ENCODE assay signal across 31 mouse cellular contexts in genomic region chr3:76679853-76680545, GRCm38 (mm10).
A peak's percentile ranks its signal among the peaks of the same experiment; 100 is the strongest.
DNase-seq lines count a peak whose midpoint lies in the region; ATAC-seq and TF ChIP-seq lines count a peak whose summit lies in the region.
"Had no signal": no experiment of that assay in that cellular context is flagged by ENCODE, and none has a peak within 500 bp of the region (broad histone marks: within the 10 kb centered on the region; RNA-seq: fewer than 3 reads in every experiment).

No protein-coding gene starts in this region.

- H3K9me3 ChIP-seq in heart, embryonic 10.5 days: no peaks in the 10 kb centered on the region
- H3K9me3 ChIP-seq in midbrain, embryonic 16.5 days (replicated peaks; ENCODE audit: control insufficient read depth, low read length, poor library complexity, severe bottlenecking): no peaks in the 10 kb centered on the region
- H3K9me3 ChIP-seq in midbrain, embryonic 10.5 days (replicated peaks): no peaks in the 10 kb centered on the region
- H3K9me3 ChIP-seq: embryonic facial prominence, embryonic 13.5 days; hindbrain, embryonic 15.5 days; intestine, embryonic 15.5 days; limb, embryonic 10.5 days; limb, embryonic 15.5 days; liver, embryonic 13.5 days; megakaryocyte, embryonic 14.5 days had no signal

- 76% methylated on average over 5 of the region's 5 CpGs for WGBS in heart, embryonic 10.5 days
- 75% methylated on average over 5 of the region's 5 CpGs for WGBS in midbrain, embryonic 16.5 days
- WGBS in midbrain, embryonic 10.5 days: 86% methylated on average over 5 of the region's 5 CpGs

- intact Hi-C loops in heart, postnatal 10 days (cut with DNase I): no loop called here

- TF ChIP-seq POLR2A in brain, embryonic 14.5 days (IDR thresholded peaks at IDR 0.05; ENCODE audit: borderline replicate concordance, extremely low read depth, insufficient read depth, insufficient read length, poor library complexity, severe bottlenecking): no peak

- H3K4me1 ChIP-seq in heart, embryonic 10.5 days: no peaks in the 10 kb centered on the region
- H3K4me1 ChIP-seq in midbrain, embryonic 16.5 days (ENCODE audit: control insufficient read depth, insufficient read depth, low read length): no peaks in the 10 kb centered on the region
- H3K4me1 ChIP-seq in midbrain, embryonic 10.5 days: no peaks in the 10 kb centered on the region
- H3K4me1 ChIP-seq: embryonic facial prominence, embryonic 13.5 days; hindbrain, embryonic 15.5 days; intestine, embryonic 15.5 days; limb, embryonic 10.5 days; limb, embryonic 15.5 days; liver, embryonic 13.5 days; megakaryocyte, embryonic 14.5 days had no signal

- TF ChIP-seq CTCF in brain, embryonic 14.5 days (IDR thresholded peaks at IDR 0.05; ENCODE audit: borderline replicate concordance, extremely low read depth, insufficient read depth, insufficient read length): no peak

- H3K27ac ChIP-seq in heart, embryonic 10.5 days: no peak overlapping the region
- no peak overlapping the region for H3K27ac ChIP-seq in midbrain, embryonic 16.5 days (ENCODE audit: low read length)
- no peak overlapping the region for H3K27ac ChIP-seq in midbrain, embryonic 10.5 days (replicated peaks)
- H3K27ac ChIP-seq: embryonic facial prominence, embryonic 13.5 days; hindbrain, embryonic 15.5 days; intestine, embryonic 15.5 days; limb, embryonic 10.5 days; limb, embryonic 15.5 days; liver, embryonic 13.5 days had no signal

- no peaks in the 10 kb centered on the region for H3K27me3 ChIP-seq in heart, embryonic 10.5 days (ENCODE audit: insufficient read depth, poor library complexity, severe bottlenecking)
- H3K27me3 ChIP-seq in midbrain, embryonic 16.5 days (ENCODE audit: control insufficient read depth, insufficient read depth, low read depth, low read length): no peaks in the 10 kb centered on the region
- H3K27me3 ChIP-seq in midbrain, embryonic 10.5 days (ENCODE audit: low read depth, poor library complexity, severe bottlenecking): no peaks in the 10 kb centered on the region
- H3K27me3 ChIP-seq: embryonic facial prominence, embryonic 13.5 days; hindbrain, embryonic 15.5 days; intestine, embryonic 15.5 days; limb, embryonic 15.5 days; liver, embryonic 13.5 days; megakaryocyte, embryonic 14.5 days had no signal

- H3K4me2 ChIP-seq in midbrain, embryonic 16.5 days (ENCODE audit: low read length): no peak overlapping the region
- H3K4me2 ChIP-seq: embryonic facial prominence, embryonic 13.5 days; heart, embryonic 11.5 days; hindbrain, embryonic 15.5 days; intestine, embryonic 15.5 days; limb, embryonic 15.5 days; liver, embryonic 13.5 days had no signal

- no peaks in the 10 kb centered on the region for H3K36me3 ChIP-seq in heart, embryonic 10.5 days
- no peaks in the 10 kb centered on the region for H3K36me3 ChIP-seq in midbrain, embryonic 16.5 days (ENCODE audit: control insufficient read depth, insufficient read depth, low read length)
- H3K36me3 ChIP-seq in midbrain, embryonic 10.5 days: no peaks in the 10 kb centered on the region
- H3K36me3 ChIP-seq: embryonic facial prominence, embryonic 13.5 days; hindbrain, embryonic 15.5 days; intestine, embryonic 15.5 days; limb, embryonic 10.5 days; limb, embryonic 15.5 days; liver, embryonic 13.5 days had no signal

- ATAC-seq in midbrain, embryonic 16.5 days: 0 out of 2 replicates have a peak, but pooled peaks have one; percentile 51
- ATAC-seq: intestine, embryonic 15.5 days; lung, postnatal 0 days had no signal

- DNase-seq in heart, postnatal 10 days: peak; percentile 3 to 5
- no peak for DNase-seq in heart, embryonic 10.5 days (ENCODE audit: low spot score)
- no peak for DNase-seq in midbrain, embryonic 10.5 days (ENCODE audit: low spot score)
- peak; percentile 66 for DNase-seq in brain, adult 2 months (ENCODE audit: low read depth, low spot score)
- peak; percentile 56 for DNase-seq in brain, embryonic 14.5 days (ENCODE audit: low read depth)
- DNase-seq in embryo, embryonic 11 days: no peak
- no peak for DNase-seq in kidney, postnatal 36 days
- DNase-seq: adrenal gland, adult 2 months; adrenal gland, postnatal 36 days; B cell, adult 2 months; cerebellum, adult 11 months; cerebellum, adult 9-11 months; gastrocnemius, postnatal 25 days; heart, adult 11 months; heart, postnatal 4 days; kidney, adult 2 months; kidney, postnatal 4 days; layer of hippocampus, adult 9-11 months; liver, embryonic 13.5 days; lung, adult 18-20 months; lung, postnatal 4 days; right cerebral cortex, adult 18-20 months had no signal

- no peak overlapping the region for H3K9ac ChIP-seq in midbrain, embryonic 16.5 days (ENCODE audit: low read depth, low read length)
- H3K9ac ChIP-seq: embryonic facial prominence, embryonic 13.5 days; hindbrain, embryonic 15.5 days; intestine, embryonic 15.5 days; limb, embryonic 15.5 days; liver, embryonic 13.5 days had no signal

- H3K4me3 ChIP-seq in heart, embryonic 10.5 days: no peak overlapping the region
- H3K4me3 ChIP-seq in midbrain, embryonic 16.5 days (ENCODE audit: low read depth, low read length): no peak overlapping the region
- no peak overlapping the region for H3K4me3 ChIP-seq in midbrain, embryonic 10.5 days
- H3K4me3 ChIP-seq: embryonic facial prominence, embryonic 13.5 days; hindbrain, embryonic 15.5 days; intestine, embryonic 15.5 days; limb, embryonic 10.5 days; limb, embryonic 15.5 days; liver, embryonic 13.5 days; megakaryocyte, embryonic 14.5 days had no signal

Comparison
In these comparisons a context has a peak if more than half of its experiments do, and no peak if none do; other contexts are left out.
1. DNase-seq: peak in heart, postnatal 10 days (2 of 2), brain, adult 2 months (single experiment) and brain, embryonic 14.5 days (single experiment); none in heart, embryonic 10.5 days (single experiment), midbrain, embryonic 10.5 days (single experiment), embryo, embryonic 11 days (single experiment) and kidney, postnatal 36 days (0 of 2).